Mouse (Mus musculus) heart, adult 2 months (tissue): ENCODE measurements around the gene Nubp1. TPM values are rescaled to one million over a fixed set of nuclear protein-coding genes. Genes with fewer than 3 reads are reported as not detected.

Experiments
- DNase-seq, 2 experiments: peaks; one replicate each; pipeline ENCODE4 v3.0.0; 2021
- H3K27ac ChIP-seq: fragments of 200-600 bp; 2 replicates; pipeline ENCODE4 v1.8.1; 2022
- H3K27me3 ChIP-seq: fragments of 200-500 bp; 2 replicates; pipeline ENCODE4 v1.6.1; 2012; ENCODE audit warnings: mild to moderate bottlenecking, low read length, inconsistent platforms, mixed read lengths; ENCODE audit not compliant: control insufficient read depth, insufficient read depth
- H3K36me3 ChIP-seq: fragments of 200-500 bp; 2 replicates; pipeline ENCODE4 v1.6.1; 2012; ENCODE audit warnings: low read length, inconsistent platforms; ENCODE audit not compliant: control insufficient read depth, insufficient read depth
- H3K4me1 ChIP-seq: fragments of 200-500 bp; 2 replicates; pipeline ENCODE4 v1.6.1; 2011; ENCODE audit warnings: low read length; ENCODE audit not compliant: control insufficient read depth, insufficient read depth
- H3K4me3 ChIP-seq: fragments of 200-600 bp; 2 replicates; pipeline ENCODE4 v1.8.1; 2022
- H3K79me2 ChIP-seq: fragments of 200-500 bp; replicated peaks from 2 replicates; pipeline ENCODE4 v1.6.1; 2012; ENCODE audit warnings: mild to moderate bottlenecking, inconsistent platforms, low read length, moderate library complexity, mixed read lengths; ENCODE audit not compliant: control insufficient read depth, insufficient read depth
- H3K9ac ChIP-seq: fragments of 200-500 bp; 2 replicates; pipeline ENCODE4 v1.6.1; 2012; ENCODE audit warnings: low read depth, mild to moderate bottlenecking, control low read depth, inconsistent platforms, low read length, mixed read lengths
- CTCF ChIP-seq: fragments of 200-600 bp; IDR thresholded peaks from 2 replicates; pipeline ENCODE4 v1.8.1; 2022; ENCODE audit warnings: antibody characterized with exemption, mild to moderate bottlenecking, moderate library complexity
- EP300 ChIP-seq: fragments of 200-500 bp; IDR thresholded peaks from 2 replicates; pipeline ENCODE4 v1.6.1; 2011; ENCODE audit warnings: low read depth, low read length, control low read depth; ENCODE audit not compliant: insufficient read depth
- POLR2A ChIP-seq: fragments of 200-500 bp; IDR thresholded peaks from 2 replicates; pipeline ENCODE4 v1.6.1; 2011; ENCODE audit warnings: mild to moderate bottlenecking, low read depth, low read length, control low read depth; ENCODE audit not compliant: insufficient read depth
- WGBS: fragments of 180-500 bp; shearing (Covaris S2); methylation state at CpG from one replicate; pipeline ENCODE4 v1.1.7; 2018; 5-methylcytosine and 5-hydroxymethylcytosine counted together
- intact Hi-C: fragments of 180-260 bp; cut with DNase I; formaldehyde crosslinking; loops from one replicate; pipeline ENCODE4 v1.15.1; 2025
- polyA plus RNA-seq: library from polyadenylated mRNA; depleted of rRNA; stranded (reverse); fragments of >200 nt; gene quantifications from 2 replicates; pipeline ENCODE4 v1.2.3, GENCODE M21; 2012
- total RNA-seq, 2 experiments: library from RNA; stranded (reverse); gene quantifications; 2 replicates each; pipeline ENCODE4 v1.2.3; 2021

Gene Nubp1
- total and polyA plus RNA-seq, 3 experiments = 7.4 to 11.5 (median 7.9) TPM

DNA sequence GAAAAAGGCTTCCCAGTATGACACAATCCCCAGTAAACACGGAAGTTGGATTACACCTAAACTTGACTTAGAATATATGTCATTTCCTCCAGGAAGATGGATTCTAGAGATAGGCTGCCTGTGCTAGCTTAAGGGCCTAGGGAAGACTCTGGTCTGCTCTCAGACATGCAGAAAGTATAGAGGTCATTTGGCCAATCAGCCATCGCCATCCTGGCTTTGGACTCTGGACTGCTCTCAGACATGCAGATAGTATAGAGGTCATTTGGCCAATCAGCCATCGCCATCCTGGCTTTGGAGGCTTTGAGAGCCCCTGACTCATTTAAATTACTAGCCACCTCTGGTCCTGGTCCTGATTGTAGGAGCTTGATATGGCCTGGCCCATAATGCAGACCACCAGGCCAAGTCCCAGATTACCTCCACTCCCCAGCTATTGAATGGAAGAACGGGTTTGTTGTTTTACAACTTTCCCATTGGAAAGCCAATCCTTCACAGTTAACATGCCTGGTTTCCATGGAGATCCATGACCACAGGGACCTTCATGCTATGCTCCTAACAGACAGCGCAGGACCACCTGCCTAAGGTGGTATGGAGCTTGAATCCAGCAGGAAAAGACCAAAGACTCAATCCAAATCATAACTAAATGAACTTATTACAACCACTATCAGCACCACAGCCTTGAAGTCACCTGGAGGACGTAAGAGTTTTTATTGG is 42.3 kb downstream of the Nubp1 start:
- intact Hi-C loops = no loop called here
- no peak for TF ChIP-seq POLR2A
- TF ChIP-seq EP300 = no peak
- no peak for TF ChIP-seq CTCF
- WGBS = 84% methylated on average over 6 of the region's 6 CpGs

GRCm38 (mm10) chr16:10454583-10454974 is 42.8 kb downstream of the Nubp1 start:
- Histone ChIP-seq H3K4me3 (no peak overlapping the region), H3K27ac (no peak overlapping the region), H3K27me3 (no peaks in the 10 kb centered on the region), H3K4me1 (no peaks in the 10 kb centered on the region), H3K36me3 (no peaks in the 10 kb centered on the region), H3K9ac (no peak overlapping the region), H3K79me2 (no peaks in the 10 kb centered on the region)
- TF ChIP-seq POLR2A = no peak
- no peak for TF ChIP-seq EP300
- no peak for TF ChIP-seq CTCF
- no peak for DNase-seq
- intact Hi-C loops = no loop called here
- WGBS = 85% methylated on average over 3 of the region's 3 CpGs

More for the DNA sequence above, 42.3 kb downstream of the Nubp1 start:
- H3K9ac ChIP-seq = no peak overlapping the region
- H3K79me2 ChIP-seq = no peaks in the 10 kb centered on the region
- no peaks in the 10 kb centered on the region for H3K36me3 ChIP-seq
- H3K27ac ChIP-seq = no peak overlapping the region
- H3K4me1 ChIP-seq = no peaks in the 10 kb centered on the region
- H3K27me3 ChIP-seq = no peaks in the 10 kb centered on the region
- DNase-seq = no peak
- no peak overlapping the region for H3K4me3 ChIP-seq

GRCm38 (mm10) chr16:10460188-10460587 is 48.4 kb downstream of the Nubp1 start:
- no peak overlapping the region for H3K4me3 ChIP-seq
- no peaks in the 10 kb centered on the region for H3K4me1 ChIP-seq
- H3K9ac ChIP-seq = no peak overlapping the region
- TF ChIP-seq CTCF (no peak), POLR2A (no peak), EP300 (no peak)
- no peaks in the 10 kb centered on the region for H3K79me2 ChIP-seq
- no peak for DNase-seq
- H3K27me3 ChIP-seq = no peaks in the 10 kb centered on the region
- 78% methylated on average over 2 of the region's 2 CpGs for WGBS
- no peaks in the 10 kb centered on the region for H3K36me3 ChIP-seq
- intact Hi-C loops = no loop called here
- H3K27ac ChIP-seq = no peak overlapping the region

GRCm38 (mm10) chr16:10461178-10461577 is 49.4 kb downstream of the Nubp1 start:
- Histone ChIP-seq H3K4me3 (no peak overlapping the region), H3K79me2 (no peaks in the 10 kb centered on the region), H3K36me3 (no peaks in the 10 kb centered on the region), H3K27ac (no peak overlapping the region), H3K9ac (no peak overlapping the region), H3K4me1 (no peaks in the 10 kb centered on the region), H3K27me3 (no peaks in the 10 kb centered on the region)
- TF ChIP-seq POLR2A (no peak), EP300 (no peak), CTCF (no peak)
- WGBS = 40% methylated on average over 2 of the region's 2 CpGs
- intact Hi-C loops = no loop called here
- DNase-seq = no peak

- Histone ChIP-seq H3K4me3 (no peak overlapping the region), H3K4me1 (no peaks in the 10 kb centered on the region)
- no peak for TF ChIP-seq EP300
- TF ChIP-seq CTCF = no peak
- TF ChIP-seq POLR2A = no peak
Measured at GRCm38 (mm10) chr16:10465011-10465681, 53.4 kb downstream of the Nubp1 start.

GRCm38 (mm10) chr16:10467391-10468107 is 55.8 kb downstream of the Nubp1 start:
- 50% methylated on average over 11 of the region's 11 CpGs for WGBS
- H3K27me3 ChIP-seq = no peaks in the 10 kb centered on the region
- TF ChIP-seq EP300 (no peak), CTCF (no peak), POLR2A (no peak)

More at GRCm38 (mm10) chr16:10465011-10465681, 53.4 kb downstream of the Nubp1 start:
- intact Hi-C loops = no loop called here
- Histone ChIP-seq H3K27ac (no peak overlapping the region), H3K9ac (no peak overlapping the region), H3K27me3 (no peaks in the 10 kb centered on the region), H3K79me2 (no peaks in the 10 kb centered on the region), H3K36me3 (no peaks in the 10 kb centered on the region)
- no peak for DNase-seq
- 31% methylated on average over 4 of the region's 4 CpGs for WGBS

More at GRCm38 (mm10) chr16:10467391-10468107, 55.8 kb downstream of the Nubp1 start:
- no peak for DNase-seq
- H3K4me1 ChIP-seq = no peaks in the 10 kb centered on the region
- no peaks in the 10 kb centered on the region for H3K36me3 ChIP-seq
- H3K79me2 ChIP-seq = no peaks in the 10 kb centered on the region
- intact Hi-C loops = no loop called here
- no peak overlapping the region for H3K9ac ChIP-seq
- H3K27ac ChIP-seq = no peak overlapping the region
- H3K4me3 ChIP-seq = no peak overlapping the region
